Mouse (Mus musculus) kidney, postnatal 0 days (tissue): ENCODE measurements around the gene Scyl1. TPM values are rescaled to one million over a fixed set of nuclear protein-coding genes. Genes with fewer than 3 reads are reported as not detected.

ENCODE experiments used
- ATAC-seq: fragments of 200-750 bp; cut with Nextera tagmentation; replicated peaks from 2 replicates; pipeline ENCODE4 v1.8.0; 2017; ENCODE audit warnings: low read depth, moderate number of reproducible peaks, moderate TSS enrichment, moderate library complexity; ENCODE audit not compliant: low FRiP score
- DNase-seq: peaks from one replicate; pipeline ENCODE4 v3.0.0-alpha.2; 2016; ENCODE audit warnings: low spot score
- H3K27ac ChIP-seq: fragments of 300-500 bp; sonication (generic); 2 replicates; pipeline ENCODE4 v1.5.1; 2014; ENCODE audit warnings: mild to moderate bottlenecking
- H3K27me3 ChIP-seq: fragments of 300-500 bp; sonication (generic); 2 replicates; pipeline ENCODE4 v1.6.1; 2014; ENCODE audit warnings: low read length, mixed read lengths; ENCODE audit not compliant: insufficient read depth
- H3K36me3 ChIP-seq: fragments of 300-500 bp; sonication (generic); 2 replicates; pipeline ENCODE4 v1.6.1; 2014; ENCODE audit warnings: low read length, mixed read lengths; ENCODE audit not compliant: insufficient read depth
- H3K4me1 ChIP-seq: fragments of 300-500 bp; sonication (generic); replicated peaks from 2 replicates; pipeline ENCODE4 v1.6.1; 2014; ENCODE audit warnings: antibody characterized with exemption, low read length, mixed read lengths; ENCODE audit not compliant: insufficient read depth
- H3K4me2 ChIP-seq: fragments of 300-500 bp; sonication (generic); 2 replicates; pipeline ENCODE4 v1.6.1; 2014; ENCODE audit warnings: mild to moderate bottlenecking, low read length, moderate library complexity, mixed read lengths
- H3K4me3 ChIP-seq: fragments of 300-500 bp; sonication (generic); replicated peaks from 2 replicates; pipeline ENCODE4 v1.5.1; 2014; ENCODE audit warnings: low read depth, low read length
- H3K9ac ChIP-seq: fragments of 300-500 bp; sonication (generic); 2 replicates; pipeline ENCODE4 v1.6.1; 2014; ENCODE audit warnings: low read depth, low read length
- H3K9me3 ChIP-seq: fragments of 300-500 bp; sonication (generic); replicated peaks from 2 replicates; pipeline ENCODE4 v1.6.1; 2016; ENCODE audit warnings: low read length, inconsistent platforms, mixed read lengths
- CTCF ChIP-seq: IDR thresholded peaks from 2 replicates; pipeline ENCODE4 v1.5.1; 2016; ENCODE audit warnings: antibody characterized with exemption, low read depth, mild to moderate bottlenecking, moderate library complexity
- WGBS: fragments of 180-500 bp; shearing (Covaris S2); extraction: QIAGEN DNeasy Blood & Tissue Kit; methylation state at CpG from one replicate; pipeline ENCODE4 v1.1.7; 2014; 5-methylcytosine and 5-hydroxymethylcytosine counted together
- polyA plus RNA-seq: library from polyadenylated mRNA; unstranded; fragments of >200 nt; fragmentation: Nextera tagmentation; extraction: Ambion mirVana; gene quantifications from 2 replicates; pipeline ENCODE4 v1.2.1, GENCODE M21; 2015

Gene Scyl1
- polyA plus RNA-seq, 1 experiment from 2014 or later, result 63.5 TPM

- Histone ChIP-seq H3K4me1 (peaks cover 8% of the 10 kb centered on the region; the same call in 1 of the 2 replicates), H3K4me3 (0 out of 2 replicates have a peak overlapping the region, but pooled peaks have one; percentile 4), H3K27ac (no peak overlapping the region), H3K27me3 (no peaks in the 10 kb centered on the region; the same call in 1 of the 2 replicates), H3K4me2 (peak overlapping the region; percentile 43), H3K9ac (0 out of 2 replicates have a peak overlapping the region, but pooled peaks have one; percentile 23), H3K9me3 (no peaks in the 10 kb centered on the region), H3K36me3 (peaks cover 48% of the 10 kb centered on the region)
- ATAC-seq, result no peak
- no peak for DNase-seq
- no peak for TF ChIP-seq CTCF
- 29% methylated on average over 36 of the region's 36 CpGs for WGBS
These were observed 14.1 kb downstream of the Scyl1 start for GRCm38 (mm10) chr19:5756991-5757636.

GRCm38 (mm10) chr19:5756321-5756985, 14.8 kb downstream of the Scyl1 start:
- TF ChIP-seq CTCF, result no peak
- WGBS, result 23% methylated on average over 27 of the region's 29 CpGs
- peak; percentile 43 for DNase-seq
- no peak overlapping the region for H3K4me3 ChIP-seq
- H3K36me3 ChIP-seq, result peaks cover 42% of the 10 kb centered on the region
- no peaks in the 10 kb centered on the region; the same call in 1 of the 2 replicates for H3K27me3 ChIP-seq
- H3K9me3 ChIP-seq, result no peaks in the 10 kb centered on the region
- peaks cover 8% of the 10 kb centered on the region; the same call in 1 of the 2 replicates for H3K4me1 ChIP-seq
- H3K27ac ChIP-seq, result no peak overlapping the region
- H3K4me2 ChIP-seq, result peak overlapping the region; percentile 43
- ATAC-seq, result no peak
- H3K9ac ChIP-seq, result no peak overlapping the region

GRCm38 (mm10) chr19:5751742-5752141, 19.5 kb downstream of the Scyl1 start:
- H3K36me3 ChIP-seq, result 0 out of 2 replicates have a peak, but pooled peaks cover 2% of the 10 kb centered on the region
- 14% methylated on average over 20 of the region's 20 CpGs for WGBS
- H3K27me3 ChIP-seq, result peaks cover 7% of the 10 kb centered on the region
- H3K4me2 ChIP-seq, result peak overlapping the region; percentile 18; the same call in 1 of the 2 replicates
- TF ChIP-seq CTCF, result no peak
- no peak overlapping the region for H3K9ac ChIP-seq
- no peak overlapping the region for H3K27ac ChIP-seq
- H3K9me3 ChIP-seq, result no peaks in the 10 kb centered on the region
- DNase-seq (peak; percentile 57), ATAC-seq (0 out of 2 replicates have a peak, but pooled peaks have one; percentile 34)
- no peak overlapping the region for H3K4me3 ChIP-seq
- peaks cover 6% of the 10 kb centered on the region; the same call in 1 of the 2 replicates for H3K4me1 ChIP-seq

GRCm38 (mm10) chr19:5750951-5751350, 20.3 kb downstream of the Scyl1 start:
- H3K27ac ChIP-seq, result no peak overlapping the region
- 21% methylated on average over 22 of the region's 22 CpGs for WGBS
- H3K36me3 ChIP-seq, result 0 out of 2 replicates have a peak, but pooled peaks cover 2% of the 10 kb centered on the region
- no peak for TF ChIP-seq CTCF
- DNase-seq, result no peak
- ATAC-seq, result no peak
- H3K9me3 ChIP-seq, result no peaks in the 10 kb centered on the region
- H3K4me3 ChIP-seq, result no peak overlapping the region
- peaks cover 5% of the 10 kb centered on the region for H3K4me1 ChIP-seq
- no peak overlapping the region for H3K4me2 ChIP-seq
- H3K27me3 ChIP-seq, result peaks cover 7% of the 10 kb centered on the region
- H3K9ac ChIP-seq, result no peak overlapping the region

GRCm38 (mm10) chr19:5749476-5749875, 21.7 kb downstream of the Scyl1 start:
- no peak overlapping the region for H3K27ac ChIP-seq
- no peak for DNase-seq

GRCm38 (mm10) chr19:5746907-5747363, 24.3 kb downstream of the Scyl1 start:
- Histone ChIP-seq H3K36me3 (no peaks in the 10 kb centered on the region), H3K9ac (no peak overlapping the region), H3K4me1 (peaks cover 23% of the 10 kb centered on the region), H3K4me2 (no peak overlapping the region), H3K4me3 (no peak overlapping the region), H3K9me3 (no peaks in the 10 kb centered on the region), H3K27ac (no peak overlapping the region), H3K27me3 (peaks cover 7% of the 10 kb centered on the region; the same call in 1 of the 2 replicates)
- ATAC-seq (no peak), DNase-seq (no peak)
- TF ChIP-seq CTCF, result no peak
- WGBS, result 59% methylated on average over 12 of the region's 12 CpGs

More at GRCm38 (mm10) chr19:5749476-5749875, 21.7 kb downstream of the Scyl1 start:
- no peaks in the 10 kb centered on the region for H3K36me3 ChIP-seq
- peaks cover 15% of the 10 kb centered on the region for H3K4me1 ChIP-seq
- 70% methylated on average over 6 of the region's 6 CpGs for WGBS
- no peaks in the 10 kb centered on the region for H3K9me3 ChIP-seq
- H3K4me3 ChIP-seq, result no peak overlapping the region
- H3K4me2 ChIP-seq, result no peak overlapping the region
- no peak overlapping the region for H3K9ac ChIP-seq
- peaks cover 7% of the 10 kb centered on the region for H3K27me3 ChIP-seq
- ATAC-seq, result no peak
- TF ChIP-seq CTCF, result no peak
